Mouse (Mus musculus) spleen, adult 12 weeks (tissue): Measurements from ENCODE around the gene Hspa8.
A peak's percentile ranks its signal among the peaks of the same experiment; 100 is the strongest.

Experiments used
- DNase-seq: peaks from one replicate; pipeline ENCODE4 v3.0.0; 2022; ENCODE audit warnings: low spot score

The Hspa8 gene

GRCm38 (mm10) chr9:40808907-40809280, 8.1 kb downstream of the Hspa8 start:
- no peak for DNase-seq

DNA sequence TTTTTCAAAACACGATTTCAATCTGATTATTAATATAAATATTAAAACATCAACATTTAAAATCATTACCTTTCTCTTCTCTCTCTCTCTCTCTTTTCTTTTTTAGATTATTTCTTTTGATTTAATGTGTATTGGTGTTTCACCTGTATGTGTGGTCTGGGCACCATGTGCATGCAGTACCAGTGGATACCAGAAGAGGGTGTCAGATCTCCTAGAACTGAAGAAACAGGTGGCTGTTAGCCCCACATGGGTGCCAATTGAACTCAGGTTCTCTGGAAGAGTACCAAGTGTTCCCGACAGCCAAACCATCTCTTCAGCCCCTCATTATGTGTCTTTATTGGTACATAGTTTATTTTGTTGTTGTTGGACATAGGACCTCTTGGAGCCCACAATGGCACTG, 11.1 kb downstream of the Hspa8 start:
- DNase-seq = no peak

- DNase-seq = no peak
These were observed 13.3 kb downstream of the Hspa8 start for GRCm38 (mm10) chr9:40814060-40814459.

DNA sequence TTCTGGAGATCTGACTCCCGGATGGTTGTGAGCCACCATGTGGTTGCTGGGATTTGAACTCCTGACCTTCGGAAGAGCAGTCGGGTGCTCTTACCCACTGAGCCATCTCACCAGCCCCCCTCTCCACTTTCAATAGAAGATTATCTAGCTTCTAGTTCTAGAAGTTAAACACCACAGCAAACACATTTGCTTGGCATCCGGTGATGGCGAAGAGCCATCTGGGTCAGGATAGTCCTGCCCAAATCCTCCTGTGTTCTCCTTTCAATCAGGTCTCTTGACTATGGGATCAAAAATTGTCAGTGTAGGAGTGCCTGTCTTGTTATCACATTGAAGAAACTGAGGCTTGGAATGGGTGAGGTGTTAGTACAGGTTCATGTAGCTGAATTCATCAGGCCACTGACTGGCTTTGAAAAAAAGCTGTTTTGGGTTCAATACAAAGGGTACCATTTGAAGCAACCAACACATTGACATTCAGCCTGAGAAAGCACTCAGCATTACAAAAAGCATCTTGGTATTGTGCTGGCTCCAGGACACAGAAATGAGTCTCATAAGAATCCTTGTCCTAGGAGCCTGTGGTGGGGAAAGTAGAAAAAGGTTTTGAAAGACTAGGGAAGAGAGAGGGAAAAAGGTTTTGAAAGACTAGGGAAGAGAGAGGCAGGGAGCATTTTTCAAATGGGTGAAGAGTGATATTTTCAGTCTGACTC, 16.7 kb downstream of the Hspa8 start:
- DNase-seq = no peak

- no peak for DNase-seq
These were observed 24.8 kb downstream of the Hspa8 start for GRCm38 (mm10) chr9:40825601-40826000.

DNA sequence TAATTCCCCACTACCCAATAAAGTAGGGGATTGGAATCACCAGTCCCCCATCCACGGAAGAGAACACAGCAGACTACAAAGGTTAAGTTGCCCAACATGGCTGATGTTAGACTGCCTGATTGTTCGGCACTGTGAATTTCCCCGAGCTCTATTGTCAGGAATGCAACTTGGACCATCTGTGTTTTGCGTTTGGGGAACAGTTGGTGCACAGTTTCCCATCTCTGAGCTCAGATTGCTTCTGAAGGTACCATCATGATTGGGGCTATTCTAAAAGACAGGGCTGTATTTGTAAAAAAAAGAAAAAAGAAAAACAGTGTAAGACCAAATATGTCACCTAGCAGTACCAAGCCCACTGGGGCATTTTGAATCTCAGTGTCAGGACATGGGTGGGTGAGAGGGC, 26.6 kb downstream of the Hspa8 start:
- no peak for DNase-seq

GRCm38 (mm10) chr9:40834569-40834968, 33.8 kb downstream of the Hspa8 start:
- peak; percentile 54 for DNase-seq

GRCm38 (mm10) chr9:40836681-40837080, 35.9 kb downstream of the Hspa8 start:
- DNase-seq = no peak

DNA sequence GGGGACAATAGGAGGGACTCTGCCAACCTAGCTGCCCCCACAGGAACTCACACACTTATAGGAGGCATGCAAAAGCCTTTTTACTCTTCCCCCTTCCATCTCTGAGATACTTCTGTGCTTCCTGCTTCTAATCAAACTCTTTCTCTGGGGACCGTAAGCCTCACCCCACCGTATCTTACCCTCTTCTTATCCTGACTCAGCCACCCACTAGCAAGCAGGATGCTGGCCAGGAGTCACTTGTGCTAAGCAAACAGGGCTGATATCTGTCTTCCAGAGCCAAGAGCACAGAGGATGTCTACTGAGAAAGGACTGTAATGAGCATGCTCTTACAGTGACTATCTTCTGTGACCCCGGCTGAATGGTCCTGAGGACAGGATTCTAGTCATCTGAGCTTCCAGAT, 38.9 kb downstream of the Hspa8 start:
- DNase-seq = no peak

- no peak for DNase-seq
These were observed 50.7 kb downstream of the Hspa8 start for GRCm38 (mm10) chr9:40851515-40851914.

- no peak for DNase-seq
These were observed 57.8 kb downstream of the Hspa8 start for GRCm38 (mm10) chr9:40858461-40859160.

DNA sequence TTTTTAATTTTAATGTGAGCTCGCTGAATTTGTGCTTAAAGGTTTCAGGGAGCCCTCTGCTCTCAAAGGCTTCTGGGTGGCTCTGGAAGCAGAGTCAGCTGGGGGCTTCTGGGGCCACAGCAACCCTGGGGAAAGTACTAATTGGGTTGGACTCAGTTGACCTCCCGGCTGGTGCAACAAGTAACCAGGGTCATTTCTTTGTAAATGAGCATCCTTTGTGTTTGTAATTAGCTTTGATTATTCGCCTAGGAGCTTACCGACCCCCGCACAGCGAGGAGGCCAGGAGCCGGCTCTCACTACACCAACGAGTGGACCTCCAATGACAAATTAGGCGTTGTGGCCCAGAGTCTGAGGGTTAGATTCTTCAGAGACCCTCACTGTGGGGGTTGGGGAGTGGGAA, 58.4 kb downstream of the Hspa8 start:
- no peak for DNase-seq
